Mouse (Mus musculus) hindbrain, embryonic 16.5 days (tissue): Measurements from ENCODE around the gene Stag1. TPM values are rescaled to one million over a fixed set of nuclear protein-coding genes. Genes with fewer than 3 reads are reported as not detected.

Experiments used
- ATAC-seq: fragments of 200-750 bp; cut with Nextera tagmentation; 2 replicates; pipeline ENCODE4 v1.8.0; 2017; ENCODE audit warnings: moderate TSS enrichment, moderate library complexity
- H3K27ac ChIP-seq: fragments of 300-500 bp; sonication (generic); 2 replicates; pipeline ENCODE4 v1.5.1; 2014; ENCODE audit warnings: low read depth, mild to moderate bottlenecking, control low read depth, low read length, moderate library complexity
- H3K27me3 ChIP-seq: fragments of 300-500 bp; sonication (generic); replicated peaks from 2 replicates; pipeline ENCODE4 v1.6.1; 2014; ENCODE audit warnings: low read length; ENCODE audit not compliant: control insufficient read depth, insufficient read depth
- H3K36me3 ChIP-seq: fragments of 300-500 bp; sonication (generic); 2 replicates; pipeline ENCODE4 v1.6.1; 2014; ENCODE audit warnings: mild to moderate bottlenecking, low read length, moderate library complexity, mixed read lengths; ENCODE audit not compliant: control insufficient read depth, insufficient read depth
- H3K4me1 ChIP-seq: fragments of 300-500 bp; sonication (generic); 2 replicates; pipeline ENCODE4 v1.6.1; 2014; ENCODE audit warnings: low read depth, low read length; ENCODE audit not compliant: control insufficient read depth, insufficient read depth
- H3K4me2 ChIP-seq: fragments of 300-500 bp; sonication (generic); 2 replicates; pipeline ENCODE4 v1.6.1; 2014; ENCODE audit warnings: mild to moderate bottlenecking, low read length, control low read depth, moderate library complexity
- H3K4me3 ChIP-seq: fragments of 300-500 bp; sonication (generic); 2 replicates; pipeline ENCODE4 v1.5.1; 2014; ENCODE audit warnings: mild to moderate bottlenecking, low read length, control low read depth, moderate library complexity
- H3K9ac ChIP-seq: fragments of 300-500 bp; sonication (generic); 2 replicates; pipeline ENCODE4 v1.6.1; 2014; ENCODE audit warnings: low read depth, mild to moderate bottlenecking, control low read depth, low read length, moderate library complexity
- H3K9me3 ChIP-seq: fragments of 300-500 bp; sonication (generic); 2 replicates; pipeline ENCODE4 v1.6.1; 2014; ENCODE audit warnings: mild to moderate bottlenecking, low read length, moderate library complexity; ENCODE audit not compliant: control insufficient read depth
- WGBS: fragments of 180-500 bp; shearing (Covaris S2); extraction: QIAGEN DNeasy Blood & Tissue Kit; methylation state at CpG from one replicate; pipeline ENCODE4 v1.1.7; 2014; 5-methylcytosine and 5-hydroxymethylcytosine counted together
- polyA plus RNA-seq: library from polyadenylated mRNA; unstranded; fragments of >200 nt; fragmentation: Nextera tagmentation; extraction: Ambion mirVana; gene quantifications from 2 replicates; pipeline ENCODE4 v1.2.1, GENCODE M21; 2015

The Stag1 gene
- polyA plus RNA-seq, 1 experiment from 2014 or later = 21.9 TPM

DNA sequence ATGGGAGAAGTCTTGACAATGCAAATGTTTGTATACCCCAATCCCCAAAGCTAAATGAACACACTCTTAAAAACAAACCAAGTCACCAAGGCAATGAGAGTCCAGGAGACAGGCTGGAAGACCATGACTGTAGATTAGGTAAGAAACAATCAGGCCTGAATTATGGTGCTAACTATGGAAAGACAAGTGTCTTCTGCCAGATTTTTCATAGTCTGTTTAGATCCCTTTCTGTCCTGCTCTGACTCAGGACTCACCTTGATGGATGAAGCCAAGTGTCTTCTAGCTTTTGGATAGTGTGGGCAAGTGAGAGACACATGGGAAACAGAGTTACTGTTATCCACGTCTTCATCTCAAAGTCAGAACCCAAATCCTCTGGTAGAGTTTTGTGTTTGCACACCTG is 26.1 kb upstream of the Stag1 start:
- H3K4me3 ChIP-seq = peak overlapping the region; percentile 75
- 77% methylated on average over 1 of the region's 1 CpGs for WGBS
- no peaks in the 10 kb centered on the region for H3K9me3 ChIP-seq
- H3K9ac ChIP-seq = no peak overlapping the region
- peaks cover 8% of the 10 kb centered on the region; the same call in 1 of the 2 replicates for H3K4me1 ChIP-seq
- H3K27me3 ChIP-seq = no peaks in the 10 kb centered on the region
- H3K36me3 ChIP-seq = no peaks in the 10 kb centered on the region
- no peak overlapping the region; the same call in 1 of the 2 replicates for H3K27ac ChIP-seq
- no peak for ATAC-seq
- peak overlapping the region; percentile 78 for H3K4me2 ChIP-seq

DNA sequence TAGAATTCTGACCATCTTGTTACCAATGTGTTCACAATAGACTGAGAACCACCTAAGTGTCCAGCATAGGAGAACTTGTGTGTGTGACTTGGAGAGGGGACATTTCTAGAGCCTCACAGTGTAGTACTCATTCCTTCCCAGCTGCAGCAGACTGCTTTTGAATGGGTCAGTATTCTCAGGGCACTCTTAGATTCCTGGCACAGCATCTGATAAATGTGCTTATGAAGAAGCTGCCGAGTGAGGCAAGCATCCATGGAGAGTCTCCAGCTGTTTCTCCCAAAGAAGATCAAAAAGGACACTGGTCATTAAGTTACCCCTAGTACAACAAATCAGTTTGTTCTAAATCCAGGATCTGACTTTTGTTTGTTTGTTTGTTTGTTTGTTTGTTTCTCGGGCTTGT is 24.3 kb upstream of the Stag1 start:
- Histone ChIP-seq H3K4me1 (peaks cover 8% of the 10 kb centered on the region; the same call in 1 of the 2 replicates), H3K36me3 (no peaks in the 10 kb centered on the region), H3K27me3 (no peaks in the 10 kb centered on the region), H3K9me3 (no peaks in the 10 kb centered on the region), H3K4me2 (no peak overlapping the region), H3K4me3 (no peak overlapping the region), H3K27ac (no peak overlapping the region), H3K9ac (no peak overlapping the region)
- 60% methylated on average over 2 of the region's 2 CpGs for WGBS
- ATAC-seq = no peak

DNA sequence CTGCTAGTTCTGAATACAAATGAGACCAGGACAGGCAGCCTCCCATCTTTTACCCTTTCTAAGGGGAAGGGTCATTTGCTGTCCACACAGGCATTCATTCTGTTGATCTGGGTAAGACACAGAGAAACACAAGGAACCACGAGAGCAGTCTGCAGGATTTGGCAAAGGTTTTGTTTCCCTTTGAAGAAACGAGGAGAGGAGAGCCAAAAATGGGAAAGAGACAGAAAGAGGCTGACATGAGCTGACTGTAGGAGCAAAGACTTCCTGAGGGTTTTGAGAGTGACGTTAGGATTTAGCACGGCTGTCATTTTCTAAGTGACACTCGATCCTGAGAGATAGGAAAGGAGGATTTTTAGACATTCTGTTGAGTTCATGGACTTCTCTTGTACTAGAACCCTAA is 23.7 kb upstream of the Stag1 start:
- Histone ChIP-seq H3K36me3 (no peaks in the 10 kb centered on the region), H3K4me3 (no peak overlapping the region), H3K9me3 (no peaks in the 10 kb centered on the region), H3K4me1 (peaks cover 8% of the 10 kb centered on the region; the same call in 1 of the 2 replicates), H3K27me3 (no peaks in the 10 kb centered on the region), H3K4me2 (no peak overlapping the region), H3K9ac (no peak overlapping the region), H3K27ac (no peak overlapping the region)
- WGBS = 45% methylated on average over 5 of the region's 5 CpGs
- no peak for ATAC-seq

- H3K4me3 ChIP-seq = no peak overlapping the region
- peaks cover 10% of the 10 kb centered on the region for H3K4me1 ChIP-seq
- no peak overlapping the region for H3K9ac ChIP-seq
- no peak for ATAC-seq
- H3K4me2 ChIP-seq = no peak overlapping the region
- H3K27me3 ChIP-seq = no peaks in the 10 kb centered on the region
- 52% methylated on average over 20 of the region's 20 CpGs for WGBS
- H3K9me3 ChIP-seq = no peaks in the 10 kb centered on the region
- H3K27ac ChIP-seq = no peak overlapping the region
- no peaks in the 10 kb centered on the region for H3K36me3 ChIP-seq
These were observed 17.3 kb upstream of the Stag1 start for GRCm38 (mm10) chr9:100580196-100580740.

GRCm38 (mm10) chr9:100581543-100582492 is 15.8 kb upstream of the Stag1 start:
- ATAC-seq = peak; percentile 73
- 31% methylated on average over 13 of the region's 13 CpGs for WGBS
- no peak overlapping the region; the same call in 1 of the 2 replicates for H3K27ac ChIP-seq

DNA sequence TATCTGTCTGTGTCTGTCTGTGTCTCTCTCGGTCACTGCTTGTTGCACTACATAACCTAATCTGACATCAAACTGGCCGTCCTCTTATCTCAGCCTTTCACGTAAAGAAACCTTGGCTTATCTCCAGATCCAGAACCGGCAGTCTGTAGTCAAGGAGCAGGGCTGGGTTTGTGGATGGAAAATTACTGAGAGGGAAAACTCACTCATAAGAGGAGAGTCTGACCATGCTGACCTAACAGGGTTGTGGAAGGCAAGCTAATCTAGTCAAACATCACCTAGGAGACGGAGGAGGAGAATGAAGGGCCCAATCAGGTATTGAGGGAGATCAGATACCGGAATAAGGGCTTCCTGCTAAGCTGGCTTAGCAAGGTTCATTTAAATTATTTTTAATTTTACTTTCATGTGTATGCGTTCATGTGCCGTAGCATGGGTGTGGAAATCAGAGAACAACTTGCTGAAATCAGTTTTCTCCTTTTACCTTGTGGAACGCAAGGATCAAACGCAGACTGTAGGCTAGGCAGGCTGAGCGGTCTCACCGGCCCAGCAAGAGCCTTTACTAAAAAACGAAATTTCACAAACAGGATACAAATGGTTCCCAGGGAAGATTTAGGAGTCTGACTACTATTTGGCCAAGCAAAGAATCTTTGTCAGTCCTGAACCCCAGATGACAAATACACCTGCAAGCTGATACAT is 14.6 kb upstream of the Stag1 start:
- Histone ChIP-seq H3K4me2 (no peak overlapping the region), H3K9ac (no peak overlapping the region), H3K9me3 (no peaks in the 10 kb centered on the region), H3K4me3 (no peak overlapping the region), H3K36me3 (no peaks in the 10 kb centered on the region), H3K27ac (no peak overlapping the region), H3K27me3 (no peaks in the 10 kb centered on the region), H3K4me1 (peaks cover 10% of the 10 kb centered on the region)
- WGBS = 54% methylated on average over 13 of the region's 13 CpGs
- ATAC-seq = no peak

More at GRCm38 (mm10) chr9:100581543-100582492, 15.8 kb upstream of the Stag1 start:
- Histone ChIP-seq H3K27me3 (no peaks in the 10 kb centered on the region), H3K9ac (no peak overlapping the region), H3K4me3 (no peak overlapping the region), H3K4me2 (no peak overlapping the region), H3K9me3 (no peaks in the 10 kb centered on the region), H3K4me1 (peaks cover 10% of the 10 kb centered on the region), H3K36me3 (no peaks in the 10 kb centered on the region)

- no peak for ATAC-seq
- no peaks in the 10 kb centered on the region for H3K9me3 ChIP-seq
- no peak overlapping the region for H3K27ac ChIP-seq
- H3K36me3 ChIP-seq = no peaks in the 10 kb centered on the region
- no peak overlapping the region for H3K4me3 ChIP-seq
- H3K27me3 ChIP-seq = no peaks in the 10 kb centered on the region
- H3K9ac ChIP-seq = no peak overlapping the region
- H3K4me2 ChIP-seq = no peak overlapping the region
- 93% methylated on average over 4 of the region's 4 CpGs for WGBS
- peaks cover 10% of the 10 kb centered on the region for H3K4me1 ChIP-seq
These were observed 13.6 kb upstream of the Stag1 start for GRCm38 (mm10) chr9:100584031-100584430.

DNA sequence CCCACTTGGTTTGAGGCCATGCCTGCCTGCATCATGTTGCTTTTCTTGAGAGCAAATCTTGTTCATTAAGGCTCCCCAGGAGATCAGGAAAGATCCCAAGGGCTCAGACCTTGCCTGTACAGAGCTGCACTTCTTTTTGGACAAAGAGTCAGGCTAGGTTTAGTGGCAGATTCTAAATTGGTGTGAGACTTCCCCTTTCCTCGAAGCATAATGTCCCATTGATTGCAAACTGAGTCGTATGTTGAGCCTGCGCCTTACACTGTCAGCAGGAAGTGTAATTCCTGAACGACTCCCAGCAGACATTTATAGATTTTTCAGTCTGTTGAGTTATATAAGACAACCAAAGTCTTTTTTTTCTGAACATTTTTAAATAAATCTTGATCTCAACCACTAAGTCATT is 7.1 kb upstream of the Stag1 start:
- Histone ChIP-seq H3K4me1 (no peaks in the 10 kb centered on the region), H3K9me3 (no peaks in the 10 kb centered on the region), H3K36me3 (no peaks in the 10 kb centered on the region), H3K27ac (no peak overlapping the region), H3K4me2 (no peak overlapping the region), H3K27me3 (no peaks in the 10 kb centered on the region), H3K9ac (no peak overlapping the region), H3K4me3 (no peak overlapping the region)
- no peak for ATAC-seq
- WGBS = 65% methylated on average over 4 of the region's 4 CpGs

DNA sequence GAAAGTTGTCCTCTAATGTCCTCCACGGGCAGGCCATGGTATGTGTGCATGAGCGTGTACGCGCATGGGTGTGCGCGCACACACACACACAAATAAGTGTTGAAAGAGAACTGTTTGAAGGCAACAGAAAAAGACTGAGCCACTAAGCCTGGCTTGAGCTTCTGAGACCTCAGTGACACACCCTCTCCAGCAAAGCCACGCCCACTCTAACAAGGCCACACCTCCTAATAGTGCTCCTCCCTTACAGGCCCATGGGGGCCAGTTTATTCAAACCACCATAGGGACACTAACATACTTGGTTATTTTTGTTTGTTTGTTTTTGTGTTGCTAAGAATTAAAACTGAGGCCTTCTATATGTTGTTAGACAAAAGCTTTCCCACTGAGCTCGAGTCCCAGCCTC is 1.3 kb upstream of the Stag1 start:
- WGBS = 90% methylated on average over 8 of the region's 8 CpGs
- Histone ChIP-seq H3K4me3 (no peak overlapping the region), H3K4me1 (no peaks in the 10 kb centered on the region), H3K27ac (no peak overlapping the region), H3K36me3 (no peaks in the 10 kb centered on the region), H3K4me2 (no peak overlapping the region), H3K9ac (no peak overlapping the region), H3K9me3 (0 out of 2 replicates have a peak, but pooled peaks cover 2% of the 10 kb centered on the region), H3K27me3 (no peaks in the 10 kb centered on the region)
- ATAC-seq = no peak
